Mouse (Mus musculus): ENCODE data around the gene Cd180. TPM values are rescaled to one million over a fixed set of nuclear protein-coding genes. Genes with fewer than 3 reads are reported as not detected.
"Not testable (repeated sequence)": the region's sequence is repeated elsewhere in the genome, so short reads cannot be mapped to it uniquely, and the experiment has no call there.

Cd180 gene
- polyA plus RNA-seq, 1 experiment from 2014 or later: 0.40 TPM

- no peaks in the 10 kb centered on the region for H3K36me3 ChIP-seq (ENCODE audit: poor library complexity, severe bottlenecking)
- 57% methylated on average over 1 of the region's 1 CpGs for WGBS
- H3K27ac ChIP-seq: no peak overlapping the region
- H3K9ac ChIP-seq: no peak overlapping the region
- H3K4me1 ChIP-seq: no peaks in the 10 kb centered on the region
- no peaks in the 10 kb centered on the region for H3K27me3 ChIP-seq
- no peak overlapping the region for H3K4me2 ChIP-seq
- ATAC-seq: no peak
- H3K4me3 ChIP-seq: no peak overlapping the region
- no peaks in the 10 kb centered on the region for H3K9me3 ChIP-seq (replicated peaks)
These were observed 33.5 kb downstream of the Cd180 start for GRCm38 (mm10) chr13:102726876-102727275.

DNA sequence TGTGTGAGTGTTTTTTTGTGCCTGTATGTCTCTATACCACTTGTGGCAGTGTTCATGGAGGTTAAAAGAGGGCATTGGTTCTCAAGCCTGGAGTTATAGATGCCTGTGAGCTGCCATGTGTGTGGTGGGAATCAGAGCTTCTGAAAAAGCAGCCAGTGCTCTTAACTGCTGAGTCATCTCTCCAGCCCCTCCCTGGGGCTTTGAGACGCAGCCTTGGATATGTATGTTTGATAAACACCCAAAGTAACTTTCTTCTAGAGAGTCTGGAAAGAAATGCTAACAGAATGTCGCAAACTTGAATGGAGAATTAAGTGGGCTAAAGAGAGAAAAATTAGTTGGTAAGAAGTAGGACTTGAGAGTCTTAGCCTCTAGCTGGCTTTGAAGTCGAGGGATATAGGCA is 34.7 kb downstream of the Cd180 start:
- WGBS: 77% methylated on average over 3 of the region's 3 CpGs
- Histone ChIP-seq H3K36me3 (ENCODE audit: poor library complexity, severe bottlenecking) (no peaks in the 10 kb centered on the region), H3K27me3 (no peaks in the 10 kb centered on the region), H3K4me3 (no peak overlapping the region), H3K4me2 (no peak overlapping the region), H3K9ac (no peak overlapping the region), H3K4me1 (0 out of 2 replicates have a peak, but pooled peaks cover 2% of the 10 kb centered on the region), H3K27ac (no peak overlapping the region), H3K9me3 (replicated peaks) (no peaks in the 10 kb centered on the region)
- no peak for ATAC-seq

- H3K9me3 ChIP-seq (replicated peaks); H3K36me3 ChIP-seq (ENCODE audit: poor library complexity, severe bottlenecking); H3K4me3 ChIP-seq; ATAC-seq; H3K27me3 ChIP-seq; H3K4me2 ChIP-seq; H3K27ac ChIP-seq; H3K9ac ChIP-seq; H3K4me1 ChIP-seq: not testable (repeated sequence)
- WGBS: 57% methylated on average over 7 of the region's 7 CpGs
These were observed 35.6 kb downstream of the Cd180 start for GRCm38 (mm10) chr13:102728951-102729350.

GRCm38 (mm10) chr13:102733063-102733462 is 39.7 kb downstream of the Cd180 start:
- H3K4me2 ChIP-seq: no peak overlapping the region
- peaks cover 34% of the 10 kb centered on the region for H3K36me3 ChIP-seq (ENCODE audit: poor library complexity, severe bottlenecking)
- no peak overlapping the region for H3K27ac ChIP-seq
- H3K4me3 ChIP-seq: no peak overlapping the region
- WGBS: 74% methylated on average over 2 of the region's 2 CpGs
- H3K9ac ChIP-seq: no peak overlapping the region
- no peaks in the 10 kb centered on the region for H3K9me3 ChIP-seq (replicated peaks)
- no peaks in the 10 kb centered on the region for H3K27me3 ChIP-seq
- no peak for ATAC-seq
- H3K4me1 ChIP-seq: 0 out of 2 replicates have a peak, but pooled peaks cover 3% of the 10 kb centered on the region

- Histone ChIP-seq H3K9ac (no peak overlapping the region), H3K4me2 (no peak overlapping the region), H3K4me3 (no peak overlapping the region), H3K27ac (no peak overlapping the region), H3K4me1 (0 out of 2 replicates have a peak, but pooled peaks cover 3% of the 10 kb centered on the region), H3K27me3 (no peaks in the 10 kb centered on the region), H3K9me3 (replicated peaks) (no peaks in the 10 kb centered on the region), H3K36me3 (ENCODE audit: poor library complexity, severe bottlenecking) (peaks cover 53% of the 10 kb centered on the region)
- ATAC-seq: no peak
- WGBS: 94% methylated on average over 7 of the region's 7 CpGs
These were observed 44.5 kb downstream of the Cd180 start for GRCm38 (mm10) chr13:102737811-102738210.

DNA sequence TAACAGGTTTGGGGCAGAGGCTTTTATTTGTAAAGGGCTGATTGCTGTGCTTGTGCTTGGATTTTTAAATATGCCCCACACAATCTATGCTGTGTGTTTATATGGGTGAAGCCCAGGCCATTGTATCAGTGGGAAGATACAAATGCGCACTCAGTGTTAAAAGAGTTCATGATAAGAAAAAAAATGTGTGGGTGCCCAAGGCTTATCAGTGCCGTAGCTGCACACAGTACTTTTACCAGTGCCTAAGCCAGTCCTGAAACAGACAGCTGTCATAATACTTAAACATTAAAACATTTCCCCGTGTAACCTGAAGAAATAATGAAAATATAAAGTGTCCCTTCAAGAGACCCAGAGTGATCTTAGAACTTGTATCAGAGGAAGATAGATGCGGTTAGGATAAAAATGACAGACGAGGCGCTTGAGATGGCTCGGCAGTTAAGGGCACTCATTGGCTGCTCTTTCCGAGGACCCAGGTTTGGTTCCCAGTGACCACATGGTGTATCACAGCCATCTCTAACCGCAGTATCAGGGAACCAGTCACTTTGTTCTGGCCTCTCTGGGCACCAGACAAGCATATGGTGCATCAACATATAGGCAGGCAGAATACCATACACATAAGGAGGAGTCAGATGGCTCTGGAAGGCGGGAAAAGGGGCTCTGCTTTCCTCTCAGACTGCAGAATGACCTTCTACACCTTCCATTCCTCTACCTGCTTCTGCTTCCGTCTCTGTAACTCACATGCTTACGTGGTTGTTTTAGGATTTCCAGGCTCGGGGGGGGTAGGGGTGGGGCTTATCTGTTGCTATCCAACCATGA is 46.6 kb downstream of the Cd180 start:
- WGBS: 96% methylated on average over 13 of the region's 13 CpGs
- Histone ChIP-seq H3K4me3 (no peak overlapping the region), H3K27me3 (no peaks in the 10 kb centered on the region), H3K4me2 (no peak overlapping the region), H3K9ac (no peak overlapping the region), H3K9me3 (replicated peaks) (no peaks in the 10 kb centered on the region), H3K4me1 (no peaks in the 10 kb centered on the region), H3K36me3 (ENCODE audit: poor library complexity, severe bottlenecking) (peaks cover 50% of the 10 kb centered on the region), H3K27ac (no peak overlapping the region)
- no peak for ATAC-seq

- Histone ChIP-seq H3K4me2 (no peak overlapping the region), H3K27ac (no peak overlapping the region), H3K4me1 (no peaks in the 10 kb centered on the region), H3K27me3 (no peaks in the 10 kb centered on the region), H3K36me3 (ENCODE audit: poor library complexity, severe bottlenecking) (peaks cover 10% of the 10 kb centered on the region; the same call in 1 of the 2 replicates), H3K9me3 (replicated peaks) (no peaks in the 10 kb centered on the region), H3K9ac (no peak overlapping the region), H3K4me3 (no peak overlapping the region)
- WGBS: 72% methylated on average over 9 of the region's 9 CpGs
- ATAC-seq: peak; percentile 54; the same call in 1 of the 2 replicates
These were observed 51.3 kb downstream of the Cd180 start for GRCm38 (mm10) chr13:102744481-102745269.

GRCm38 (mm10) chr13:102745270-102745600 is 51.9 kb downstream of the Cd180 start:
- Histone ChIP-seq H3K9ac (no peak overlapping the region), H3K9me3 (replicated peaks) (no peaks in the 10 kb centered on the region), H3K4me3 (no peak overlapping the region), H3K27me3 (no peaks in the 10 kb centered on the region), H3K27ac (no peak overlapping the region), H3K4me2 (no peak overlapping the region), H3K4me1 (no peaks in the 10 kb centered on the region), H3K36me3 (ENCODE audit: poor library complexity, severe bottlenecking) (peaks cover 13% of the 10 kb centered on the region)
- 89% methylated on average over 3 of the region's 3 CpGs for WGBS
- ATAC-seq: peak; percentile 45; the same call in 1 of the 2 replicates

- no peak overlapping the region for H3K27ac ChIP-seq
- H3K4me2 ChIP-seq: no peak overlapping the region
- no peaks in the 10 kb centered on the region for H3K27me3 ChIP-seq
- no peak for ATAC-seq
- H3K4me1 ChIP-seq: no peaks in the 10 kb centered on the region
- H3K36me3 ChIP-seq (ENCODE audit: poor library complexity, severe bottlenecking): peaks cover 13% of the 10 kb centered on the region
- WGBS: 89% methylated on average over 9 of the region's 9 CpGs
- H3K9ac ChIP-seq: no peak overlapping the region
- no peak overlapping the region for H3K4me3 ChIP-seq
- H3K9me3 ChIP-seq (replicated peaks): no peaks in the 10 kb centered on the region
These were observed 52.4 kb downstream of the Cd180 start for GRCm38 (mm10) chr13:102745626-102746342.

DNA sequence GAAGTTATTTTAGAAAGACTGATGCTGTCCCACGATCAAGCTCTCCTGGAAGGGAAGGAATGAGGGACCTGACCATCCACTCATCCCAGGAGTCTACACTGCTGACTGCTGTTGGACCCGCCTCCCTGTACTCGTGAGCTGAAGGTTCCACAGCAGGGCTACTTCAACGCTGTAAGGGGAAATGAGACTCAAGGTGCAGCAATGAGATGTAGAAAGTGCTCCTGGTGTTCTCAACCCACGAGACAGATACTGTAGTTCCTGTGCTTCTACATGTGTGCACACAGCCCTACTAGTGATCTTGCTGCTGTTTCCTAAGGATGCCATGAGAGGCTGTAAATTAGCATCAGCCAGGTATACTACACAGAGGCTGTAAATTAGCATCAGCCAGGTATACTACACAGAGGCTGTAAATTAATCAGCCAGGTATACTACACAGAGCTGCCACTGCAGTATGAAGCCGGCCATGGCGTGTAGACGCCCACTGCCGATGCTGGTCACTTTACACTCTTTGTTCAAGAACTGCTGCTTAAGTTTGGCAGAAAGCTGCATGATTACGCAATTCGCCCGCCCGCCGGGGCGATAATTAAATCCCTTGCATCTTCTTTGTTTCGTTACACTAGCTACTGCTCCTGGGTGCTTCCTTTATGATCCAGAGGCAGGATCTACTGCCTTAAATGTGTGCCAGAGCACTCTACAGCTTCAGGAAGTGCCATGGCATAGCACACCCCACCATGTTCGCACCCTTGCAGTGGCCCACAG is 53.6 kb downstream of the Cd180 start:
- Histone ChIP-seq H3K4me2 (no peak overlapping the region), H3K27me3 (no peaks in the 10 kb centered on the region), H3K4me3 (no peak overlapping the region), H3K9me3 (replicated peaks) (no peaks in the 10 kb centered on the region), H3K27ac (no peak overlapping the region), H3K4me1 (no peaks in the 10 kb centered on the region), H3K9ac (no peak overlapping the region), H3K36me3 (ENCODE audit: poor library complexity, severe bottlenecking) (peaks cover 19% of the 10 kb centered on the region)
- ATAC-seq: no peak
- 86% methylated on average over 17 of the region's 17 CpGs for WGBS

DNA sequence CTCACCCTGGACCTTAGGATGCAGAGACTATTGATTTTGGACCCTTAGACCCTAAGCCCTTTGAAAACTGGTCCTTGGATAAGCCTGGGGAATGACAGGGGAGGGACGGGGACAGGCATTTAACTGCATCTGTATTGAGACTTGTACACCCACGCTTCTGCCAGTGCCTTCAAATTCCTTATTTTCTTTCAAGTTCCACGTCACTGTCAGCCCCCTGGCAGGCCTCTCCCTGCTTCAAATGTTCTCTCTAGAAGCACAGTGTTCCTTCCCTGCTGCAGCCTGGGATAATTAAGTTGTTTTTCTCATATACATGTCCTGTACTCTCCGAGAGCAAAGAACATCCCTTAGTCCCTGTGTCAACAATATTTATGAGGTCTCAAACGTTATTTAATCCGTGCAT is 55.8 kb downstream of the Cd180 start:
- no peaks in the 10 kb centered on the region for H3K4me1 ChIP-seq
- no peak overlapping the region for H3K4me2 ChIP-seq
- ATAC-seq: no peak
- H3K27ac ChIP-seq: no peak overlapping the region
- peaks cover 19% of the 10 kb centered on the region for H3K36me3 ChIP-seq (ENCODE audit: poor library complexity, severe bottlenecking)
- H3K9me3 ChIP-seq (replicated peaks): no peaks in the 10 kb centered on the region
- H3K27me3 ChIP-seq: no peaks in the 10 kb centered on the region
- no peak overlapping the region for H3K4me3 ChIP-seq
- WGBS: 59% methylated on average over 6 of the region's 6 CpGs
- H3K9ac ChIP-seq: no peak overlapping the region
